Mouse (Mus musculus) midbrain, embryonic 15.5 days (tissue): Measurements from ENCODE around the gene Xrcc1. TPM values are rescaled to one million over a fixed set of nuclear protein-coding genes. Genes with fewer than 3 reads are reported as not detected.
"Not testable (repeated sequence)": the region's sequence is repeated elsewhere in the genome, so short reads cannot be mapped to it uniquely, and the experiment has no call there.

Experiments used
- ATAC-seq: fragments of 200-750 bp; cut with Nextera tagmentation; replicated peaks from 2 replicates; pipeline ENCODE4 v1.8.0; 2017; ENCODE audit warnings: moderate TSS enrichment
- H3K27ac ChIP-seq: fragments of 300-500 bp; sonication (generic); 2 replicates; pipeline ENCODE4 v1.5.1; 2015; ENCODE audit warnings: mild to moderate bottlenecking, inconsistent platforms
- H3K27me3 ChIP-seq: fragments of 300-500 bp; sonication (generic); replicated peaks from 2 replicates; pipeline ENCODE4 v1.6.1; 2015; ENCODE audit warnings: inconsistent platforms
- H3K36me3 ChIP-seq: fragments of 300-500 bp; sonication (generic); replicated peaks from 2 replicates; pipeline ENCODE4 v1.6.1; 2015; ENCODE audit warnings: inconsistent platforms
- H3K4me1 ChIP-seq: fragments of 300-500 bp; sonication (generic); 2 replicates; pipeline ENCODE4 v1.6.1; 2015; ENCODE audit warnings: inconsistent platforms
- H3K4me2 ChIP-seq: fragments of 300-500 bp; sonication (generic); 2 replicates; pipeline ENCODE4 v1.6.1; 2015; ENCODE audit warnings: inconsistent platforms, mild to moderate bottlenecking, moderate library complexity
- H3K4me3 ChIP-seq: fragments of 300-500 bp; sonication (generic); 2 replicates; pipeline ENCODE4 v1.5.1; 2015; ENCODE audit warnings: mild to moderate bottlenecking, inconsistent platforms
- H3K9ac ChIP-seq: fragments of 300-500 bp; sonication (generic); 2 replicates; pipeline ENCODE4 v1.6.1; 2015; ENCODE audit warnings: mild to moderate bottlenecking, inconsistent platforms
- H3K9me3 ChIP-seq: fragments of 300-500 bp; sonication (generic); 2 replicates; pipeline ENCODE4 v1.6.1; 2016; ENCODE audit warnings: inconsistent platforms
- WGBS: fragments of 180-500 bp; shearing (Covaris S2); methylation state at CpG from one replicate; pipeline ENCODE4 v1.1.7; 2015; ENCODE audit warnings: mixed read lengths; 5-methylcytosine and 5-hydroxymethylcytosine counted together
- polyA plus RNA-seq: library from polyadenylated mRNA; unstranded; fragments of >200 nt; fragmentation: Nextera tagmentation; extraction: Ambion mirVana; gene quantifications from 2 replicates; pipeline ENCODE4 v1.2.1, GENCODE M21; 2015

Xrcc1 gene
- polyA plus RNA-seq, 1 experiment from 2014 or later: 67.1 TPM

- Histone ChIP-seq H3K4me1 (peaks cover 20% of the 10 kb centered on the region), H3K4me3 (peak overlapping the region; percentile 22), H3K27me3 (peaks cover 45% of the 10 kb centered on the region), H3K4me2 (peak overlapping the region; percentile 42), H3K27ac (no peak overlapping the region), H3K9ac (no peak overlapping the region), H3K36me3 (no peaks in the 10 kb centered on the region), H3K9me3 (no peaks in the 10 kb centered on the region)
- no peak for ATAC-seq
- 1% methylated on average over 36 of the region's 36 CpGs for WGBS
These were observed 64.9 kb downstream of the Xrcc1 start for GRCm38 (mm10) chr7:24610879-24611494.

- Histone ChIP-seq H3K9me3 (no peaks in the 10 kb centered on the region), H3K27me3 (peaks cover 45% of the 10 kb centered on the region), H3K9ac (no peak overlapping the region), H3K4me2 (peak overlapping the region; percentile 42; the same call in 1 of the 2 replicates), H3K4me1 (peaks cover 20% of the 10 kb centered on the region), H3K36me3 (no peaks in the 10 kb centered on the region), H3K27ac (no peak overlapping the region), H3K4me3 (no peak overlapping the region; the same call in 1 of the 2 replicates)
- 16% methylated on average over 7 of the region's 7 CpGs for WGBS
- ATAC-seq: no peak
These were observed 65.6 kb downstream of the Xrcc1 start for GRCm38 (mm10) chr7:24611709-24612108.

- no peak overlapping the region for H3K9ac ChIP-seq
- H3K36me3 ChIP-seq: no peaks in the 10 kb centered on the region
- no peaks in the 10 kb centered on the region for H3K9me3 ChIP-seq
- WGBS: 3% methylated on average over 27 of the region's 27 CpGs
- H3K27ac ChIP-seq: no peak overlapping the region
- H3K4me2 ChIP-seq: peak overlapping the region; percentile 8; the same call in 1 of the 2 replicates
- H3K4me1 ChIP-seq: peaks cover 20% of the 10 kb centered on the region
- no peak for ATAC-seq
- H3K27me3 ChIP-seq: peaks cover 45% of the 10 kb centered on the region
- H3K4me3 ChIP-seq: no peak overlapping the region
These were observed 66.3 kb downstream of the Xrcc1 start for GRCm38 (mm10) chr7:24612308-24612910.

GRCm38 (mm10) chr7:24614816-24615215 is 68.7 kb downstream of the Xrcc1 start:
- H3K4me2 ChIP-seq: no peak overlapping the region
- H3K4me1 ChIP-seq: peaks cover 20% of the 10 kb centered on the region
- peaks cover 37% of the 10 kb centered on the region for H3K27me3 ChIP-seq
- ATAC-seq: no peak
- H3K36me3 ChIP-seq: no peaks in the 10 kb centered on the region
- H3K9me3 ChIP-seq: no peaks in the 10 kb centered on the region
- H3K4me3 ChIP-seq: no peak overlapping the region
- 81% methylated on average over 13 of the region's 13 CpGs for WGBS
- no peak overlapping the region for H3K27ac ChIP-seq
- H3K9ac ChIP-seq: no peak overlapping the region

GRCm38 (mm10) chr7:24617763-24618162 is 71.7 kb downstream of the Xrcc1 start:
- H3K9ac ChIP-seq: no peak overlapping the region
- 82% methylated on average over 8 of the region's 8 CpGs for WGBS
- no peak overlapping the region for H3K27ac ChIP-seq
- ATAC-seq: no peak
- no peak overlapping the region for H3K4me2 ChIP-seq
- H3K9me3 ChIP-seq: no peaks in the 10 kb centered on the region
- H3K36me3 ChIP-seq: no peaks in the 10 kb centered on the region
- H3K4me1 ChIP-seq: peaks cover under 1% of the 10 kb centered on the region; the same call in 1 of the 2 replicates
- H3K27me3 ChIP-seq: peaks cover 10% of the 10 kb centered on the region
- H3K4me3 ChIP-seq: no peak overlapping the region

GRCm38 (mm10) chr7:24618374-24618773 is 72.3 kb downstream of the Xrcc1 start:
- not testable (repeated sequence) for H3K4me2 ChIP-seq, H3K4me3 ChIP-seq, H3K27ac ChIP-seq, ATAC-seq, H3K36me3 ChIP-seq, H3K27me3 ChIP-seq, H3K9me3 ChIP-seq, H3K4me1 ChIP-seq, H3K9ac ChIP-seq
- 88% methylated on average over 8 of the region's 8 CpGs for WGBS

- Histone ChIP-seq H3K9me3 (no peaks in the 10 kb centered on the region), H3K27ac (no peak overlapping the region), H3K36me3 (no peaks in the 10 kb centered on the region), H3K9ac (no peak overlapping the region), H3K4me1 (no peaks in the 10 kb centered on the region), H3K4me2 (no peak overlapping the region), H3K27me3 (no peaks in the 10 kb centered on the region), H3K4me3 (no peak overlapping the region)
- 54% methylated on average over 13 of the region's 13 CpGs for WGBS
- no peak for ATAC-seq
These were observed 73.7 kb downstream of the Xrcc1 start for GRCm38 (mm10) chr7:24619671-24620397.

GRCm38 (mm10) chr7:24621193-24621592 is 75.1 kb downstream of the Xrcc1 start:
- H3K4me1 ChIP-seq: no peaks in the 10 kb centered on the region
- H3K36me3 ChIP-seq: no peaks in the 10 kb centered on the region
- no peak overlapping the region for H3K4me3 ChIP-seq
- H3K27me3 ChIP-seq: no peaks in the 10 kb centered on the region
- H3K4me2 ChIP-seq: no peak overlapping the region
- no peak overlapping the region for H3K9ac ChIP-seq
- no peaks in the 10 kb centered on the region for H3K9me3 ChIP-seq
- no peak overlapping the region for H3K27ac ChIP-seq
- ATAC-seq: no peak
- WGBS: 87% methylated on average over 3 of the region's 3 CpGs

- H3K4me3 ChIP-seq: no peak overlapping the region
- H3K27ac ChIP-seq: no peak overlapping the region
- H3K36me3 ChIP-seq: no peaks in the 10 kb centered on the region
- 84% methylated on average over 6 of the region's 6 CpGs for WGBS
- H3K9me3 ChIP-seq: no peaks in the 10 kb centered on the region
- H3K27me3 ChIP-seq: no peaks in the 10 kb centered on the region
- H3K9ac ChIP-seq: no peak overlapping the region
- H3K4me1 ChIP-seq: no peaks in the 10 kb centered on the region
- no peak overlapping the region for H3K4me2 ChIP-seq
- no peak for ATAC-seq
These were observed 76.9 kb downstream of the Xrcc1 start for GRCm38 (mm10) chr7:24622967-24623366.

Other genes starting within 250 kb of the Xrcc1 start
- 47.2 and 48.6 TPM in 2 replicates for gene Zfp61, start 245.1 kb upstream of the Xrcc1 start, polyA plus RNA-seq
- gene Zfp94, start 229.6 kb upstream of the Xrcc1 start, polyA plus RNA-seq: 23.6 and 24.5 TPM in 2 replicates
- 0.48 TPM in 1 of 2 replicates, not detected in the other for gene Tescl, start 212.4 kb upstream of the Xrcc1 start, polyA plus RNA-seq
- not detected in 2 replicates for gene Lypd5, start 197.1 kb upstream of the Xrcc1 start, polyA plus RNA-seq
- gene Kcnn4, start 176.0 kb upstream of the Xrcc1 start, polyA plus RNA-seq: 0.92 and 1.1 TPM in 2 replicates
- 38.4 and 40.3 TPM in 2 replicates for gene Smg9, start 146.7 kb upstream of the Xrcc1 start, polyA plus RNA-seq
- gene Irgc1, start 94.0 kb upstream of the Xrcc1 start, polyA plus RNA-seq: not detected in 2 replicates
- gene Plaur, start 83.8 kb upstream of the Xrcc1 start, polyA plus RNA-seq: 1.6 and 1.9 TPM in 2 replicates
- 79.2 and 81.1 TPM in 2 replicates for gene Cadm4, start 64.3 kb upstream of the Xrcc1 start, polyA plus RNA-seq
- 336 and 344 TPM in 2 replicates for gene Zfp428, start 39.3 kb upstream of the Xrcc1 start, polyA plus RNA-seq
- 2.1 and 2.2 TPM in 2 replicates for gene AC161166.1, start 33.8 kb upstream of the Xrcc1 start, polyA plus RNA-seq
- gene Irgq, start 15.6 kb upstream of the Xrcc1 start, polyA plus RNA-seq: 31.8 and 33.2 TPM in 2 replicates
- gene Pinlyp, start 171 bp upstream of the Xrcc1 start, polyA plus RNA-seq: not detected in 2 replicates
- gene Ethe1, start 41.3 kb downstream of the Xrcc1 start, polyA plus RNA-seq: 25.4 and 25.8 TPM in 2 replicates
- gene Zfp575, start 41.4 kb downstream of the Xrcc1 start, polyA plus RNA-seq: 16.3 and 18.1 TPM in 2 replicates
- not detected in 2 replicates for gene Phldb3, start 64.5 kb downstream of the Xrcc1 start, polyA plus RNA-seq
- 0.31 and 0.49 TPM in 2 replicates for gene Lypd3, start 90.3 kb downstream of the Xrcc1 start, polyA plus RNA-seq
- 0.17 TPM in 1 of 2 replicates, not detected in the other for gene Tex101, start 130.4 kb downstream of the Xrcc1 start, polyA plus RNA-seq
- not detected in 2 replicates for gene BC049730, start 163.0 kb downstream of the Xrcc1 start, polyA plus RNA-seq
- not detected in 2 replicates for gene Gm4763, start 180.6 kb downstream of the Xrcc1 start, polyA plus RNA-seq
- 0.27 and 0.57 TPM in 2 replicates for gene Cd177, start 214.0 kb downstream of the Xrcc1 start, polyA plus RNA-seq
- gene Ceacam10, start 230.9 kb downstream of the Xrcc1 start, polyA plus RNA-seq: 0.18 TPM in 1 of 2 replicates, not detected in the other